ENCODE assay signal across 32 mouse cellular contexts in genomic region chr16:8743989-8744388, GRCm38 (mm10). TPM values are rescaled to one million over a fixed set of nuclear protein-coding genes. Genes with fewer than 3 reads are reported as not detected.
DNase-seq lines count a peak whose midpoint lies in the region; ATAC-seq and TF ChIP-seq lines count a peak whose summit lies in the region.
"Had no signal": no experiment of that assay in that cellular context is flagged by ENCODE, and none has a peak within 500 bp of the region (broad histone marks: within the 10 kb centered on the region; RNA-seq: fewer than 3 reads in every experiment).

No protein-coding gene starts in this region.

- H3K36me3 ChIP-seq in liver, embryonic 14.5 days (replicated peaks; ENCODE audit: control insufficient read depth, insufficient read depth, low read depth), result no peaks in the 10 kb centered on the region
- H3K36me3 ChIP-seq in lung, postnatal 0 days (ENCODE audit: insufficient read depth, low read length), result no peaks in the 10 kb centered on the region
- H3K36me3 ChIP-seq: embryonic facial prominence, embryonic 12.5 days; forebrain, embryonic 12.5 days; hindbrain, embryonic 15.5 days; limb, embryonic 10.5 days; limb, embryonic 15.5 days; lung, embryonic 15.5 days; neural tube, embryonic 15.5 days had no signal

- H3K27ac ChIP-seq in liver, embryonic 14.5 days, result peak overlapping the region; percentile 62
- H3K27ac ChIP-seq in lung, postnatal 0 days (ENCODE audit: low read length), result no peak overlapping the region
- H3K27ac ChIP-seq: embryonic facial prominence, embryonic 12.5 days; forebrain, embryonic 12.5 days; hindbrain, embryonic 15.5 days; limb, embryonic 10.5 days; limb, embryonic 15.5 days; lung, embryonic 15.5 days; neural tube, embryonic 15.5 days had no signal

- 46% methylated on average over 3 of the region's 3 CpGs for WGBS in liver, embryonic 14.5 days (ENCODE audit: insufficient replicate concordance)
- WGBS in lung, postnatal 0 days, result 60% methylated on average over 3 of the region's 3 CpGs

- peaks cover 66 to 77% of the 10 kb centered on the region in 2 experiments for H3K4me1 ChIP-seq in liver, embryonic 14.5 days (replicated peaks; ENCODE audit: control insufficient read depth in 2 of 2, insufficient read depth in 2 of 2, low read length in 1 of 2)
- no peaks in the 10 kb centered on the region for H3K4me1 ChIP-seq in lung, postnatal 0 days (ENCODE audit: insufficient read depth, low read depth, low read length)
- H3K4me1 ChIP-seq: embryonic facial prominence, embryonic 12.5 days; forebrain, embryonic 12.5 days; limb, embryonic 10.5 days; limb, embryonic 15.5 days; lung, embryonic 15.5 days had no signal

- H3K9me3 ChIP-seq in liver, embryonic 14.5 days (ENCODE audit: control insufficient read depth, low read length), result no peaks in the 10 kb centered on the region
- no peaks in the 10 kb centered on the region for H3K9me3 ChIP-seq in lung, postnatal 0 days (ENCODE audit: low read length)
- H3K9me3 ChIP-seq: embryonic facial prominence, embryonic 12.5 days; forebrain, embryonic 12.5 days; hindbrain, embryonic 15.5 days; limb, embryonic 10.5 days; limb, embryonic 15.5 days; lung, embryonic 15.5 days; neural tube, embryonic 15.5 days had no signal

- TF ChIP-seq EP300 in liver, embryonic 14.5 days (IDR thresholded peaks at IDR 0.05; ENCODE audit: low read depth), result no peak; the same call in 1 of the 2 replicates
- TF ChIP-seq EP300 in lung, postnatal 0 days (IDR thresholded peaks at IDR 0.05), result no peak

- peak; percentile 31 for ATAC-seq in common myeloid progenitor, adult 5-6 weeks (replicated peaks; ENCODE audit: low read depth, poor library complexity, severe bottlenecking)
- ATAC-seq in granulocyte monocyte progenitor cell, adult 5-6 weeks (replicated peaks; ENCODE audit: poor library complexity, severe bottlenecking), result peak; percentile 39
- ATAC-seq in liver, embryonic 14.5 days (ENCODE audit: insufficient read depth), result peak; percentile 54
- 0 out of 2 replicates have a peak, but pooled peaks have one; percentile 44 for ATAC-seq in megakaryocyte-erythroid progenitor cell, adult 5-6 weeks (replicated peaks; ENCODE audit: low FRiP score, low TSS enrichment, poor library complexity, severe bottlenecking)
- ATAC-seq in lung, postnatal 0 days, result no peak
- ATAC-seq in inflammation-experienced regulatory T-cells, adult 6 months, result no peak
- ATAC-seq: CD4-positive, CD25-positive, alpha-beta regulatory T cell, adult 4 months; forebrain, postnatal 0 days had no signal

- intact Hi-C loops in gastrocnemius, postnatal 14 days (cut with DNase I; ENCODE audit: low total_unique reads), result no loop called here

- peak overlapping the region; percentile 19 for H3K4me2 ChIP-seq in liver, embryonic 14.5 days (ENCODE audit: low read depth)
- no peak overlapping the region for H3K4me2 ChIP-seq in lung, postnatal 0 days (replicated peaks; ENCODE audit: low read depth, low read length)
- H3K4me2 ChIP-seq: embryonic facial prominence, embryonic 12.5 days; forebrain, embryonic 12.5 days; heart, embryonic 11.5 days; hindbrain, embryonic 15.5 days; limb, embryonic 15.5 days; lung, embryonic 15.5 days; neural tube, embryonic 15.5 days had no signal

- no peaks in the 10 kb centered on the region for H3K27me3 ChIP-seq in liver, embryonic 14.5 days (ENCODE audit: control insufficient read depth, insufficient read depth, low read length)
- H3K27me3 ChIP-seq in lung, postnatal 0 days (replicated peaks; ENCODE audit: insufficient read depth, low read length), result no peaks in the 10 kb centered on the region
- H3K27me3 ChIP-seq: embryonic facial prominence, embryonic 12.5 days; hindbrain, embryonic 15.5 days; limb, embryonic 15.5 days; lung, embryonic 15.5 days; megakaryocyte, embryonic 14.5 days; neural tube, embryonic 15.5 days had no signal

- H3K4me3 ChIP-seq in liver, embryonic 14.5 days (ENCODE audit: insufficient read depth in 1 of 2, low read depth in 2 of 2, low read length in 2 of 2), result no peak overlapping the region
- no peak overlapping the region for H3K4me3 ChIP-seq in lung, postnatal 0 days (ENCODE audit: low read depth, low read length)
- H3K4me3 ChIP-seq: embryonic facial prominence, embryonic 12.5 days; forebrain, embryonic 12.5 days; hindbrain, embryonic 15.5 days; limb, embryonic 10.5 days; limb, embryonic 15.5 days; lung, embryonic 15.5 days; megakaryocyte, embryonic 14.5 days; neural tube, embryonic 15.5 days had no signal

- H3K9ac ChIP-seq in liver, embryonic 14.5 days (replicated peaks), result peak overlapping the region; percentile 53
- no peak overlapping the region for H3K9ac ChIP-seq in lung, postnatal 0 days (replicated peaks; ENCODE audit: low read depth)
- H3K9ac ChIP-seq: embryonic facial prominence, embryonic 12.5 days; forebrain, embryonic 12.5 days; forebrain, postnatal 0 days; hindbrain, embryonic 15.5 days; limb, embryonic 15.5 days; lung, embryonic 15.5 days; neural tube, embryonic 15.5 days had no signal

- TF ChIP-seq CTCF in liver, embryonic 14.5 days (IDR thresholded peaks at IDR 0.05; ENCODE audit: low read depth), result no peak
- no peak for TF ChIP-seq CTCF in lung, postnatal 0 days (IDR thresholded peaks at IDR 0.05)

- DNase-seq in liver, embryonic 14.5 days (ENCODE audit: low read depth in 3 of 3, low spot score in 3 of 3), result no peak
- no peak for DNase-seq in gastrocnemius, postnatal 14 days
- no peak for DNase-seq in lung, postnatal 0 days (ENCODE audit: low spot score)
- DNase-seq: adrenal gland, adult 8-10 months; cerebellum, adult 8-10 months; cerebellum, postnatal 25 days; embryo, embryonic 11 days; forebrain, postnatal 0 days; gastrocnemius, postnatal 10 days; heart, adult 11 months; kidney, adult 2 months; kidney, postnatal 36 days; layer of hippocampus, postnatal 36 days; lung, postnatal 36 days; midbrain, embryonic 14.5 days; retina, postnatal 1 day; right cerebral cortex, postnatal 14 days; thymus, postnatal 25 days had no signal

RNA-seq across cellular contexts. Expression of gene Usp7, which starts 48.1 kb away (rescaled TPM):
- total RNA-seq in common myeloid progenitor, adult 5-6 weeks (2017), result 195 and 238 TPM in 2 replicates
- 130 and 144 TPM in 2 replicates for total RNA-seq in granulocyte monocyte progenitor cell, adult 5-6 weeks (2014; fragmentation: Nextera tagmentation)
- 142 and 158 TPM in 2 replicates for total RNA-seq in granulocyte monocyte progenitor cell, adult 5-6 weeks (2017)
- 37.6 and 57.5 TPM in 2 replicates for polyA plus RNA-seq in liver, embryonic 14.5 days (2012; rRNA removed)
- polyA plus RNA-seq in liver, embryonic 14.5 days (2014; fragmentation: Nextera tagmentation; extraction: Ambion mirVana), result 35.5 and 41.9 TPM in 2 replicates
- total RNA-seq in megakaryocyte-erythroid progenitor cell, adult 5-6 weeks (2014; fragmentation: Nextera tagmentation), result 196 and 235 TPM in 2 replicates
- total RNA-seq in megakaryocyte-erythroid progenitor cell, adult 5-6 weeks (2017), result 202 and 222 TPM in 2 replicates
- 10 to 100 TPM; 46.4 to 48.9 TPM for total RNA-seq in gastrocnemius, postnatal 14 days (2021)
- polyA plus RNA-seq in lung, postnatal 0 days (2015; fragmentation: Nextera tagmentation; extraction: Ambion mirVana), result 16.5 and 17.6 TPM in 2 replicates
- polyA plus RNA-seq in inflammation-experienced regulatory T-cells, adult 6 months (2017; shearing (Covaris generic)), result 10 to 100 TPM; 27.3 to 48.2 (median 47.7) TPM

Comparison
In these comparisons a context has a peak if more than half of its experiments do, and no peak if none do; other contexts are left out.
1. ATAC-seq: peak in common myeloid progenitor, adult 5-6 weeks (single experiment), granulocyte monocyte progenitor cell, adult 5-6 weeks (single experiment), liver, embryonic 14.5 days (single experiment) and megakaryocyte-erythroid progenitor cell, adult 5-6 weeks (single experiment); none in lung, postnatal 0 days (single experiment) and inflammation-experienced regulatory T-cells, adult 6 months (single experiment).